Mouse (Mus musculus) gastrocnemius, postnatal 36 days (tissue): ENCODE data around the gene Bex6. TPM values are rescaled to one million over a fixed set of nuclear protein-coding genes. Genes with fewer than 3 reads are reported as not detected.

Experiments
- total RNA-seq, 2 experiments: library from RNA; stranded (reverse); gene quantifications; 2 replicates each; pipeline ENCODE4 v1.2.3; 2021

Bex6 gene
- total RNA-seq, 2 experiments from 2014 or later: not detected

Other genes with a start within 250 kb of the Bex6 start
- under 1 TPM; 0.37 to 0.94 TPM for gene Pigz, start 246.0 kb upstream of the Bex6 start, total RNA-seq
- 10 to 100 TPM; 50.3 to 55.0 TPM for gene 0610012G03Rik, start 231.3 kb upstream of the Bex6 start, total RNA-seq
- 10 to 100 TPM; 11.3 to 11.9 TPM for gene Ncbp2, start 231.3 kb upstream of the Bex6 start, total RNA-seq
- gene Senp5, start 176.5 kb upstream of the Bex6 start, total RNA-seq: 1 to 10 TPM; 9.2 to 9.4 TPM
- 10 to 100 TPM; 12.0 to 13.0 TPM for gene Pak2, start 100.5 kb upstream of the Bex6 start, total RNA-seq
- gene Pigx, start 80.1 kb upstream of the Bex6 start, total RNA-seq: 10 to 100 TPM in 1 of 2 experiments, 1 to 10 TPM in 1; 8.8 to 11.6 TPM
- 1 to 10 TPM; 7.8 to 9.4 TPM for gene Cep19, start 80.0 kb upstream of the Bex6 start, total RNA-seq
- 1 to 10 TPM; 2.0 to 2.1 TPM for gene Nrros, start 14.2 kb upstream of the Bex6 start, total RNA-seq
- gene Fbxo45, start 67.3 kb downstream of the Bex6 start, total RNA-seq: 10 to 100 TPM; 14.0 to 14.9 TPM
- gene Wdr53, start 67.4 kb downstream of the Bex6 start, total RNA-seq: 1 to 10 TPM; 4.4 to 5.8 TPM
- 10 to 100 TPM; 69.4 to 72.8 TPM for gene Smco1, start 91.6 kb downstream of the Bex6 start, total RNA-seq
- gene Rnf168, start 97.6 kb downstream of the Bex6 start, total RNA-seq: 1 to 10 TPM; 7.8 to 9.6 TPM
- 10 to 100 TPM; 15.0 to 15.8 TPM for gene Ubxn7, start 152.4 kb downstream of the Bex6 start, total RNA-seq
- gene Tm4sf19, start 220.7 kb downstream of the Bex6 start, total RNA-seq: not detected
- 1 to 10 TPM; 3.3 to 4.8 TPM for gene Tctex1d2, start 239.9 kb downstream of the Bex6 start, total RNA-seq